In genomic region chr2:166650414-166650813, GRCm38 (mm10) we compare ENCODE assay signal across 10 mouse cellular contexts.
A peak's percentile ranks its signal among the peaks of the same experiment; 100 is the strongest.
DNase-seq lines count a peak whose midpoint lies in the region; ATAC-seq and TF ChIP-seq lines count a peak whose summit lies in the region.
"Had no signal": no experiment of that assay in that cellular context is flagged by ENCODE, and none has a peak within 500 bp of the region (broad histone marks: within the 10 kb centered on the region; RNA-seq: fewer than 3 reads in every experiment).

No protein-coding gene starts in this region.

- H3K9me3 ChIP-seq in hindbrain, embryonic 11.5 days (ENCODE audit: control insufficient read depth, low read length), result no peaks in the 10 kb centered on the region
- no peaks in the 10 kb centered on the region for H3K9me3 ChIP-seq in liver, embryonic 12.5 days (replicated peaks)
- H3K9me3 ChIP-seq: embryonic facial prominence, embryonic 13.5 days had no signal

- no peak for TF ChIP-seq CTCF in left cerebral cortex, adult 2 months (IDR thresholded peaks at IDR 0.05)

- WGBS in hindbrain, embryonic 11.5 days, result 44% methylated on average over 9 of the region's 9 CpGs
- WGBS in liver, embryonic 12.5 days (ENCODE audit: insufficient replicate concordance), result 45% methylated on average over 9 of the region's 9 CpGs

- no peak overlapping the region for H3K4me3 ChIP-seq in left cerebral cortex, adult 2 months
- no peak overlapping the region for H3K4me3 ChIP-seq in hindbrain, embryonic 11.5 days (ENCODE audit: low read depth, low read length)
- no peak overlapping the region for H3K4me3 ChIP-seq in liver, embryonic 12.5 days
- H3K4me3 ChIP-seq: embryonic facial prominence, embryonic 13.5 days had no signal

- H3K27me3 ChIP-seq in hindbrain, embryonic 11.5 days (ENCODE audit: control insufficient read depth, insufficient read depth, low read length), result no peaks in the 10 kb centered on the region
- no peaks in the 10 kb centered on the region for H3K27me3 ChIP-seq in liver, embryonic 12.5 days (replicated peaks)
- H3K27me3 ChIP-seq: embryonic facial prominence, embryonic 13.5 days had no signal

- peaks cover 13% of the 10 kb centered on the region for H3K4me1 ChIP-seq in hindbrain, embryonic 11.5 days (replicated peaks; ENCODE audit: control insufficient read depth, insufficient read depth, low read length)
- H3K4me1 ChIP-seq in liver, embryonic 12.5 days, result peaks cover 47% of the 10 kb centered on the region

- no peak overlapping the region for H3K4me2 ChIP-seq in hindbrain, embryonic 11.5 days (replicated peaks; ENCODE audit: low read depth, low read length)
- no peak overlapping the region for H3K4me2 ChIP-seq in liver, embryonic 12.5 days
- H3K4me2 ChIP-seq: embryonic facial prominence, embryonic 13.5 days had no signal

- DNase-seq in left cerebral cortex, adult 2 months (ENCODE audit: extremely low spot score in 1 of 2, low spot score in 2 of 2), result peak; percentile 28 to 45
- DNase-seq in left cerebral cortex, adult 18-20 months (ENCODE audit: low spot score in 2 of 2), result no peak
- no peak for DNase-seq in hindbrain, embryonic 11.5 days (ENCODE audit: low spot score)
- DNase-seq in retina, postnatal 1 day, result peak; percentile 97
- no peak for DNase-seq in MN1 (ENCODE audit: low spot score)
- no peak for DNase-seq in layer of hippocampus, postnatal 36 days

- intact Hi-C loops in left cerebral cortex, adult 2 months (cut with DNase I), result no loop called here

- H3K27ac ChIP-seq in left cerebral cortex, adult 2 months, result peak overlapping the region; percentile 37; the same call in 1 of the 2 replicates
- H3K27ac ChIP-seq in hindbrain, embryonic 11.5 days (ENCODE audit: low read depth, low read length), result 0 out of 2 replicates have a peak overlapping the region, but pooled peaks have one; percentile 1
- no peak overlapping the region for H3K27ac ChIP-seq in liver, embryonic 12.5 days
- H3K27ac ChIP-seq: embryonic facial prominence, embryonic 13.5 days; liver, embryonic 14.5 days had no signal

- H3K9ac ChIP-seq in hindbrain, embryonic 11.5 days (ENCODE audit: low read depth, low read length), result no peak overlapping the region
- no peak overlapping the region for H3K9ac ChIP-seq in liver, embryonic 12.5 days
- H3K9ac ChIP-seq: embryonic facial prominence, embryonic 13.5 days; liver, embryonic 14.5 days had no signal

- ATAC-seq in common myeloid progenitor, adult 5-6 weeks (replicated peaks; ENCODE audit: low read depth, poor library complexity, severe bottlenecking), result peak; percentile 53
- no peak for ATAC-seq in hindbrain, embryonic 11.5 days (ENCODE audit: low FRiP score)
- ATAC-seq in liver, embryonic 12.5 days, result peak; percentile 39; the same call in 1 of the 2 replicates

- H3K36me3 ChIP-seq in hindbrain, embryonic 11.5 days (ENCODE audit: control insufficient read depth, insufficient read depth, low read length), result no peaks in the 10 kb centered on the region
- H3K36me3 ChIP-seq in liver, embryonic 12.5 days, result peaks cover 8% of the 10 kb centered on the region; the same call in 1 of the 2 replicates

Comparison
In these comparisons a context has a peak if more than half of its experiments do, and no peak if none do; other contexts are left out.
1. DNase-seq: peak in left cerebral cortex, adult 2 months (2 of 2) and retina, postnatal 1 day (single experiment); none in left cerebral cortex, adult 18-20 months (0 of 2), hindbrain, embryonic 11.5 days (single experiment), MN1 (single experiment) and layer of hippocampus, postnatal 36 days (0 of 2).